Mouse (Mus musculus) midbrain, postnatal 0 days (tissue): ENCODE results near the gene Phactr1. TPM values are rescaled to one million over a fixed set of nuclear protein-coding genes. Genes with fewer than 3 reads are reported as not detected.

ENCODE experiments used
- ATAC-seq: fragments of 200-750 bp; cut with Nextera tagmentation; 2 replicates; pipeline ENCODE4 v1.8.0; 2017; ENCODE audit warnings: moderate number of reproducible peaks, mild to moderate bottlenecking, moderate TSS enrichment, moderate library complexity; ENCODE audit not compliant: low FRiP score
- DNase-seq: peaks from one replicate; pipeline ENCODE4 v3.0.0-alpha.2; 2015; ENCODE audit warnings: low spot score
- H3K27ac ChIP-seq: fragments of 300-500 bp; sonication (generic); 2 replicates; pipeline ENCODE4 v1.5.1; 2014; ENCODE audit warnings: low read depth, mild to moderate bottlenecking, low read length, mixed read lengths
- H3K27me3 ChIP-seq: fragments of 300-500 bp; sonication (generic); 2 replicates; pipeline ENCODE4 v1.6.1; 2014; ENCODE audit warnings: low read length, control low read depth, mixed read lengths; ENCODE audit not compliant: insufficient read depth
- H3K36me3 ChIP-seq: fragments of 300-500 bp; sonication (generic); 2 replicates; pipeline ENCODE4 v1.6.1; 2014; ENCODE audit warnings: low read length, control low read depth, mixed read lengths; ENCODE audit not compliant: insufficient read depth
- H3K4me1 ChIP-seq: fragments of 300-500 bp; sonication (generic); 2 replicates; pipeline ENCODE4 v1.6.1; 2014; ENCODE audit warnings: mild to moderate bottlenecking, control low read depth, antibody characterized with exemption, low read length, mixed read lengths; ENCODE audit not compliant: insufficient read depth
- H3K4me2 ChIP-seq: fragments of 300-500 bp; sonication (generic); 2 replicates; pipeline ENCODE4 v1.6.1; 2014; ENCODE audit warnings: low read depth, mild to moderate bottlenecking, low read length, mixed read lengths; ENCODE audit not compliant: poor library complexity, severe bottlenecking
- H3K4me3 ChIP-seq: fragments of 300-500 bp; sonication (generic); 2 replicates; pipeline ENCODE4 v1.5.1; 2014; ENCODE audit warnings: low read depth, mild to moderate bottlenecking, low read length, moderate library complexity
- H3K9ac ChIP-seq: fragments of 300-500 bp; sonication (generic); replicated peaks from 2 replicates; pipeline ENCODE4 v1.6.1; 2014; ENCODE audit warnings: mild to moderate bottlenecking, low read length, moderate library complexity, mixed read lengths; ENCODE audit not compliant: poor library complexity, severe bottlenecking
- H3K9me3 ChIP-seq: fragments of 300-500 bp; sonication (generic); 2 replicates; pipeline ENCODE4 v1.6.1; 2016; ENCODE audit warnings: low read length, control low read depth
- CTCF ChIP-seq: IDR thresholded peaks from 2 replicates; pipeline ENCODE4 v1.5.1; 2016; ENCODE audit warnings: antibody characterized with exemption, mild to moderate bottlenecking
- WGBS: fragments of 180-500 bp; shearing (Covaris S2); extraction: QIAGEN DNeasy Blood & Tissue Kit; methylation state at CpG from one replicate; pipeline ENCODE4 v1.1.7; 2014; 5-methylcytosine and 5-hydroxymethylcytosine counted together
- polyA plus RNA-seq: library from polyadenylated mRNA; unstranded; fragments of >200 nt; fragmentation: Nextera tagmentation; extraction: Ambion mirVana; gene quantifications from 2 replicates; pipeline ENCODE4 v1.2.1, GENCODE M21; 2015
- total RNA-seq: library from RNA; depleted of rRNA; stranded (reverse); fragments of >200 nt; gene quantifications from 2 replicates; pipeline ENCODE4 v1.2.3, GENCODE M21; 2014

The Phactr1 gene
- total and polyA plus RNA-seq, 2 experiments from 2014 or later, result 53.9 to 73.7 TPM

DNA sequence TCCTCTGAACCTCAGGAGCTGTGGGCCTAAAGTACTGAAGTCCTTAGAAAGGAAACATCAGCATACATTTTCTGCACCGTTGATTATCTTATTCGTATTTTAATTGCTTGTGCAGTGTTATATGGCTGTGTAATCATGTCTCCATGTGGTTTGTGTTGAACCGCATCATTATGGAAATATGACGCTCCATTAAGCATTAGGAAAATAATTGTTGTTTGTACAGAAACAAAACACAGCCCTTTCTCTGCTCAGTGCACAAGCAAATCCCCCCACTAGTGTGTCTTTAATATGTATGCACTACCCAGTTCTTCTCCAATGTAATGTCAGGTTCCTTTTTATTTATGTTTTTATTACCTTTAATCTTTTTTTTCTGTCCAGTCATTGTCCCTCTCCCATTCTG is 333.6 kb downstream of the Phactr1 start:
- no peaks in the 10 kb centered on the region for H3K36me3 ChIP-seq
- H3K4me2 ChIP-seq, result no peak overlapping the region
- no peaks in the 10 kb centered on the region for H3K9me3 ChIP-seq
- WGBS, result 85% methylated on average over 4 of the region's 4 CpGs
- ATAC-seq (no peak), DNase-seq (no peak)
- no peaks in the 10 kb centered on the region for H3K27me3 ChIP-seq
- TF ChIP-seq CTCF, result no peak
- no peaks in the 10 kb centered on the region for H3K4me1 ChIP-seq
- no peak overlapping the region for H3K9ac ChIP-seq
- H3K27ac ChIP-seq, result no peak overlapping the region
- no peak overlapping the region for H3K4me3 ChIP-seq

DNA sequence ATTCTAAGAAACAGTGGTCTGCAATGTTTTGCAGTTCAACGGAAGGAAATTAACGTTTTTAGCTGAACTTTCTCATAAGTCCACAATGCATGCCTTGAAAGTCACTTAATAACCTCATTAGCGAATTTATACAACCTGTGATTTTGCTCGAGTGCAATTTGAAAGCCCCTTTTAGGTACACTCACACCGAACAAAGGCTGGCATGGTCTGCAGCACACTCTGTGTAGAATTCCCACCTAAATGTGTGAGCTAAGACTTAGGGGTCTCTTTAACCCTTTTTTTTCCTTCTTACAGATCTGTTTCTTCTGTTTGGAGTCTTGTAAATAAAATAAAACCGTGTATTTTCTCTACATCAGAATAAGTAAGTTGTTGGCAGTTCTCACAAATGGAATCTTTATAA is 335.3 kb downstream of the Phactr1 start:
- Histone ChIP-seq H3K27ac (no peak overlapping the region), H3K4me2 (no peak overlapping the region), H3K27me3 (no peaks in the 10 kb centered on the region), H3K9me3 (no peaks in the 10 kb centered on the region), H3K36me3 (no peaks in the 10 kb centered on the region), H3K9ac (no peak overlapping the region), H3K4me3 (no peak overlapping the region), H3K4me1 (no peaks in the 10 kb centered on the region)
- 70% methylated on average over 6 of the region's 6 CpGs for WGBS
- DNase-seq, result no peak
- TF ChIP-seq CTCF, result no peak
- no peak for ATAC-seq

DNA sequence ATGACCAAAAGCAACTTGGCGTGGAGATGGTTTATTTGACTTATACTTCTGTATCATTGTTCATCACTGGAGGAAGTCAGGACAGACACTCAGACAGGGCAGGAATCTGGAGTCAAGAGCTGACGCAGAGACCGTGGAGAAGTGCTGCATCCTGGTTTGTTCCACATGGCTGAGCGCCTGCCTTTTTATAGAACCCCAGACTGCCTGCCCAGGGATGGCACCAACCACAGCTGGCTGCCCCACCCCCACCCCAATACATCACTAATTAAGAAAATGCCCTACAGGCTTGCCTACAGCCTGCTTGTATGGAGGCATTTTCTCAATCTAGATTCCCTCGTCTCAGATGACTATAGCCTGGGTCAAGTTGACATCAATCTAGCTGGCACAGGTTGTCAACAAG is 338.4 kb downstream of the Phactr1 start:
- no peaks in the 10 kb centered on the region for H3K36me3 ChIP-seq
- no peaks in the 10 kb centered on the region for H3K9me3 ChIP-seq
- H3K9ac ChIP-seq, result no peak overlapping the region
- TF ChIP-seq CTCF, result no peak
- H3K4me2 ChIP-seq, result no peak overlapping the region
- DNase-seq (no peak), ATAC-seq (no peak)
- no peaks in the 10 kb centered on the region for H3K27me3 ChIP-seq
- no peaks in the 10 kb centered on the region for H3K4me1 ChIP-seq
- no peak overlapping the region for H3K4me3 ChIP-seq
- WGBS, result 74% methylated on average over 5 of the region's 5 CpGs
- H3K27ac ChIP-seq, result no peak overlapping the region

DNA sequence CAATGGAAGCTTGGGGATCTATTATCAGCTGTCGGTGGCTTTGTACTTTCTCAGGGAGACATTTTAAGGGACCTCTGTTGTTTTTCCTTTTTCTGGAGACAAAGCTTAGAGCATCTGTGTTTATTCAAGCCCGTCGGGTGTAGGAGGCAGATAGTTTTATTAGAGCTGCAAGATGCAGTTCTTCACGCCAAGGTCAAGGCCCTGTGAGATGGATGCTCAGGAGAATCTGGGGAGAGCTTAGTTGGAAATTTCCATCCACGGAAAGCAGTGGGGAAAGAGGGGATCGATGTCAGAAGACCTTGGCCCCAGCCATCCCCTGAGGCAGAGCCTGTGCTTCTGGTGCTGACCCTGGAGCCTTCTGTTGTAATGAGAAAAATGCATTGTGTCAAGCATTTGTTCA is 340.6 kb downstream of the Phactr1 start:
- no peak for TF ChIP-seq CTCF
- no peak overlapping the region for H3K4me2 ChIP-seq
- WGBS, result 84% methylated on average over 6 of the region's 6 CpGs
- ATAC-seq (no peak), DNase-seq (no peak)
- H3K36me3 ChIP-seq, result no peaks in the 10 kb centered on the region
- no peak overlapping the region for H3K4me3 ChIP-seq
- no peak overlapping the region for H3K27ac ChIP-seq
- no peak overlapping the region for H3K9ac ChIP-seq
- no peaks in the 10 kb centered on the region for H3K4me1 ChIP-seq
- no peaks in the 10 kb centered on the region for H3K9me3 ChIP-seq
- H3K27me3 ChIP-seq, result no peaks in the 10 kb centered on the region

DNA sequence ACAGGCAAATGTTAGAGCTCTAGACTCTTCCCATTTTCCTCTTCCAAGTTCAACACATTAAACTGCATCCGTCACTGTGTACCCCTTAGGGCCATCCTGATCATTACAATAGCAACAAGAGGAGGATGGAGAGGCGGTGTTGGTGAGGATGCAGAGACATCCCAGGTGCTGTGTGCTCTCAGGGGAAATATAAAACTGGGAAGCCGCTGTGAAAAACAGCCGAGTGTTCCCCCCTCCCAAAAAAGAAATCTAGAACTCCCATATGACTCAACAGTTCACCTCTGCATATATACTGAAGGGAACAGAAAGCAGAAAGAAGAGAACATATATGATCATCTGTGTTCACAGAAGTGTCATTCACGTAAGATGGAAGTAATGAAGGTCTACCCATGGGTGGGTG is 342.6 kb downstream of the Phactr1 start:
- H3K4me3 ChIP-seq, result no peak overlapping the region
- H3K27me3 ChIP-seq, result no peaks in the 10 kb centered on the region
- TF ChIP-seq CTCF, result no peak
- H3K9ac ChIP-seq, result no peak overlapping the region
- no peak overlapping the region for H3K4me2 ChIP-seq
- 83% methylated on average over 5 of the region's 5 CpGs for WGBS
- DNase-seq (no peak), ATAC-seq (no peak)
- no peaks in the 10 kb centered on the region for H3K36me3 ChIP-seq
- no peaks in the 10 kb centered on the region for H3K4me1 ChIP-seq
- no peak overlapping the region for H3K27ac ChIP-seq
- H3K9me3 ChIP-seq, result no peaks in the 10 kb centered on the region

DNA sequence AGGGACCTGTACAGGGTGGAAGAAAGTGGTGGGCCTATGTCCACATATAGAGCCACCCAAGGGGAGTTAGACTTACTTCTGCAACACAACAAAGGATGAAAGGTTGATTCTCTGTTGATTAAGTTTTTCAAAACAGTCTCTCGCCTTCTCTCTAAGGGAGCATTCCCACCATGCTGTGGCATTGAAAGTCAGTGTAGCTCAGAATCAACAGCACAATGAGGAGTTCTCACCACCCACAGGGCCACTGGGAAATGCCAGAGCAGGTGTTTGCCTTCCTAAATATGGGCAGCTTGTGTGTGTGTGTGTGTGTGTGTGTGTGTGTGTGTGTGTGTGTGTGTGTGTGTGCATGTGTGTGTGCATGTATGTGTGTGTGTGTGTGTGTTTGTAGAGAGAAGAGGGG is 347.1 kb downstream of the Phactr1 start:
- 57% methylated on average over 1 of the region's 1 CpGs for WGBS
- Histone ChIP-seq H3K27ac (no peak overlapping the region), H3K36me3 (no peaks in the 10 kb centered on the region), H3K4me3 (no peak overlapping the region), H3K4me1 (no peaks in the 10 kb centered on the region), H3K9ac (no peak overlapping the region), H3K27me3 (no peaks in the 10 kb centered on the region), H3K4me2 (no peak overlapping the region), H3K9me3 (no peaks in the 10 kb centered on the region)
- no peak for ATAC-seq
- no peak for DNase-seq
- no peak for TF ChIP-seq CTCF
